ENCODE assay signal across 19 mouse cellular contexts in genomic region chr1:178748222-178748600, GRCm38 (mm10).
DNase-seq lines count a peak whose midpoint lies in the region; ATAC-seq and TF ChIP-seq lines count a peak whose summit lies in the region.
"Had no signal": no experiment of that assay in that cellular context is flagged by ENCODE, and none has a peak within 500 bp of the region (broad histone marks: within the 10 kb centered on the region; RNA-seq: fewer than 3 reads in every experiment).

No protein-coding gene starts in this region.

- no peak for TF ChIP-seq EP300 in lung, postnatal 0 days (IDR thresholded peaks at IDR 0.05)
- no peak for TF ChIP-seq EP300 in heart, adult 2 months (IDR thresholded peaks at IDR 0.05; ENCODE audit: insufficient read depth, low read depth, low read length)

- no peaks in the 10 kb centered on the region for H3K36me3 ChIP-seq in hindbrain, embryonic 14.5 days (replicated peaks; ENCODE audit: control insufficient read depth, insufficient read depth)
- H3K36me3 ChIP-seq in hindbrain, embryonic 11.5 days (ENCODE audit: control insufficient read depth, insufficient read depth, low read length) = no peaks in the 10 kb centered on the region
- H3K36me3 ChIP-seq in lung, postnatal 0 days (ENCODE audit: insufficient read depth, low read length) = no peaks in the 10 kb centered on the region
- no peaks in the 10 kb centered on the region for H3K36me3 ChIP-seq in forebrain, embryonic 16.5 days (ENCODE audit: control insufficient read depth, insufficient read depth)
- H3K36me3 ChIP-seq in heart, adult 2 months (ENCODE audit: control insufficient read depth, insufficient read depth, low read length) = no peaks in the 10 kb centered on the region
- H3K36me3 ChIP-seq: heart, embryonic 15.5 days; stomach, embryonic 15.5 days had no signal

- DNase-seq in hindbrain, embryonic 14.5 days (ENCODE audit: low spot score) = no peak
- no peak for DNase-seq in hindbrain, embryonic 11.5 days (ENCODE audit: low spot score)
- peak; percentile 9 for DNase-seq in lung, postnatal 0 days (ENCODE audit: low spot score)
- no peak for DNase-seq in lung, adult 18-20 months
- peak; percentile 13 for DNase-seq in ZHBTc4 (ENCODE audit: low read depth, low spot score)
- DNase-seq in heart, adult 2 months = no peak
- no peak for DNase-seq in heart, adult 18-20 months
- DNase-seq: adrenal gland, postnatal 14 days; gastrocnemius, postnatal 10 days; kidney, adult 11 months; layer of hippocampus, postnatal 36 days; thymus, adult 18-20 months had no signal

- H3K4me3 ChIP-seq in hindbrain, embryonic 14.5 days (replicated peaks; ENCODE audit: low read length) = no peak overlapping the region
- no peak overlapping the region for H3K4me3 ChIP-seq in hindbrain, embryonic 11.5 days (ENCODE audit: low read depth, low read length)
- H3K4me3 ChIP-seq in lung, postnatal 0 days (ENCODE audit: low read depth, low read length) = no peak overlapping the region
- H3K4me3 ChIP-seq in forebrain, embryonic 16.5 days (replicated peaks; ENCODE audit: low read length) = no peak overlapping the region
- H3K4me3 ChIP-seq in heart, adult 2 months = no peak overlapping the region
- H3K4me3 ChIP-seq: erythroblast, embryonic 14.5 days; heart, embryonic 15.5 days; stomach, embryonic 15.5 days had no signal

- no peak for ATAC-seq in hindbrain, embryonic 14.5 days (ENCODE audit: low FRiP score)
- no peak for ATAC-seq in hindbrain, embryonic 11.5 days (ENCODE audit: low FRiP score)
- no peak for ATAC-seq in lung, postnatal 0 days
- ATAC-seq in forebrain, embryonic 16.5 days = peak; percentile 41
- ATAC-seq: Patski had no signal

- intact Hi-C loops in heart, adult 2 months (cut with DNase I) = no loop called here

- no peak for TF ChIP-seq CTCF in lung, postnatal 0 days (IDR thresholded peaks at IDR 0.05)
- no peak for TF ChIP-seq CTCF in heart, adult 2 months (IDR thresholded peaks at IDR 0.05)

- H3K9ac ChIP-seq in hindbrain, embryonic 14.5 days = no peak overlapping the region
- no peak overlapping the region for H3K9ac ChIP-seq in hindbrain, embryonic 11.5 days (ENCODE audit: low read depth, low read length)
- no peak overlapping the region for H3K9ac ChIP-seq in lung, postnatal 0 days (replicated peaks; ENCODE audit: low read depth)
- H3K9ac ChIP-seq in forebrain, embryonic 16.5 days (replicated peaks; ENCODE audit: low read depth, low read length) = no peak overlapping the region
- H3K9ac ChIP-seq in heart, adult 2 months (ENCODE audit: low read depth, low read length) = no peak overlapping the region
- H3K9ac ChIP-seq: heart, embryonic 15.5 days; liver, embryonic 14.5 days; stomach, embryonic 15.5 days had no signal

- H3K4me2 ChIP-seq in hindbrain, embryonic 14.5 days (replicated peaks) = no peak overlapping the region
- H3K4me2 ChIP-seq in hindbrain, embryonic 11.5 days (replicated peaks; ENCODE audit: low read depth, low read length) = no peak overlapping the region
- no peak overlapping the region for H3K4me2 ChIP-seq in lung, postnatal 0 days (replicated peaks; ENCODE audit: low read depth, low read length)
- H3K4me2 ChIP-seq in forebrain, embryonic 16.5 days (ENCODE audit: low read length) = no peak overlapping the region
- H3K4me2 ChIP-seq: heart, embryonic 15.5 days; stomach, embryonic 15.5 days had no signal

- no peaks in the 10 kb centered on the region for H3K27me3 ChIP-seq in hindbrain, embryonic 14.5 days (ENCODE audit: control insufficient read depth, insufficient read depth, low read length)
- H3K27me3 ChIP-seq in hindbrain, embryonic 11.5 days (ENCODE audit: control insufficient read depth, insufficient read depth, low read length) = no peaks in the 10 kb centered on the region
- H3K27me3 ChIP-seq in lung, postnatal 0 days (replicated peaks; ENCODE audit: insufficient read depth, low read length) = no peaks in the 10 kb centered on the region
- H3K27me3 ChIP-seq in forebrain, embryonic 16.5 days (replicated peaks; ENCODE audit: control insufficient read depth, insufficient read depth, low read length) = no peaks in the 10 kb centered on the region
- no peaks in the 10 kb centered on the region for H3K27me3 ChIP-seq in heart, adult 2 months (ENCODE audit: control insufficient read depth, insufficient read depth, low read length)
- H3K27me3 ChIP-seq: heart, embryonic 15.5 days; Patski; stomach, embryonic 15.5 days had no signal

- TF ChIP-seq POLR2A in heart, adult 2 months (IDR thresholded peaks at IDR 0.05; ENCODE audit: insufficient read depth, low read depth, low read length) = no peak

- no peaks in the 10 kb centered on the region; the same call in 1 of the 2 replicates for H3K9me3 ChIP-seq in hindbrain, embryonic 14.5 days (ENCODE audit: control insufficient read depth, low read length)
- H3K9me3 ChIP-seq in hindbrain, embryonic 11.5 days (ENCODE audit: control insufficient read depth, low read length) = no peaks in the 10 kb centered on the region
- no peaks in the 10 kb centered on the region for H3K9me3 ChIP-seq in lung, postnatal 0 days (ENCODE audit: low read length)
- no peaks in the 10 kb centered on the region for H3K9me3 ChIP-seq in forebrain, embryonic 16.5 days (ENCODE audit: control insufficient read depth, low read length)
- H3K9me3 ChIP-seq: heart, embryonic 15.5 days; stomach, embryonic 15.5 days had no signal

- no peaks in the 10 kb centered on the region for H3K79me2 ChIP-seq in heart, adult 2 months (replicated peaks; ENCODE audit: control insufficient read depth, insufficient read depth, low read length)

- 0 out of 2 replicates have a peak overlapping the region, but pooled peaks have one; percentile 20 for H3K27ac ChIP-seq in hindbrain, embryonic 14.5 days
- H3K27ac ChIP-seq in hindbrain, embryonic 11.5 days (ENCODE audit: low read depth, low read length) = no peak overlapping the region
- no peak overlapping the region for H3K27ac ChIP-seq in lung, postnatal 0 days (ENCODE audit: low read length)
- H3K27ac ChIP-seq in forebrain, embryonic 16.5 days (ENCODE audit: low read length) = no peak overlapping the region
- H3K27ac ChIP-seq in heart, adult 2 months = no peak overlapping the region
- H3K27ac ChIP-seq: heart, embryonic 15.5 days; liver, embryonic 14.5 days; macrophage; stomach, embryonic 15.5 days had no signal

- WGBS in hindbrain, embryonic 14.5 days = 57% methylated on average over 7 of the region's 7 CpGs
- 83% methylated on average over 7 of the region's 7 CpGs for WGBS in hindbrain, embryonic 11.5 days
- WGBS in lung, postnatal 0 days = 64% methylated on average over 7 of the region's 7 CpGs
- WGBS in forebrain, embryonic 16.5 days = 34% methylated on average over 7 of the region's 7 CpGs
- 82% methylated on average over 7 of the region's 7 CpGs for WGBS in heart, adult 2 months

- peaks cover 15% of the 10 kb centered on the region for H3K4me1 ChIP-seq in hindbrain, embryonic 14.5 days (replicated peaks; ENCODE audit: control insufficient read depth, insufficient read depth, low read length)
- no peaks in the 10 kb centered on the region for H3K4me1 ChIP-seq in hindbrain, embryonic 11.5 days (replicated peaks; ENCODE audit: control insufficient read depth, insufficient read depth, low read length)
- no peaks in the 10 kb centered on the region for H3K4me1 ChIP-seq in lung, postnatal 0 days (ENCODE audit: insufficient read depth, low read depth, low read length)
- H3K4me1 ChIP-seq in forebrain, embryonic 16.5 days (replicated peaks; ENCODE audit: control insufficient read depth, insufficient read depth, low read length) = peaks cover 11% of the 10 kb centered on the region
- H3K4me1 ChIP-seq in heart, adult 2 months (ENCODE audit: control insufficient read depth, insufficient read depth, low read length) = no peaks in the 10 kb centered on the region
- H3K4me1 ChIP-seq: stomach, embryonic 15.5 days had no signal

Comparison
In these comparisons a context has a peak if more than half of its experiments do, and no peak if none do; other contexts are left out.
1. DNase-seq: peak in lung, postnatal 0 days (single experiment) and ZHBTc4 (single experiment); none in hindbrain, embryonic 14.5 days (single experiment), hindbrain, embryonic 11.5 days (single experiment), lung, adult 18-20 months (0 of 2), heart, adult 2 months (0 of 2) and heart, adult 18-20 months (0 of 2).